Mouse (Mus musculus) heart, adult 18-20 months (tissue): ENCODE measurements at regions not wholly inside any gene's neighbourhood (a gene's known extent, or its start where the extent isn't known, plus 50 kb on each side); places are given as distances from the start of the nearest gene placed in this dataset.

Source experiments
- DNase-seq, 2 experiments: peaks; one replicate each; pipeline ENCODE4 v3.0.0; 2021 to 2022; ENCODE audit warnings: mixed read lengths in 1 of 2

DNA sequence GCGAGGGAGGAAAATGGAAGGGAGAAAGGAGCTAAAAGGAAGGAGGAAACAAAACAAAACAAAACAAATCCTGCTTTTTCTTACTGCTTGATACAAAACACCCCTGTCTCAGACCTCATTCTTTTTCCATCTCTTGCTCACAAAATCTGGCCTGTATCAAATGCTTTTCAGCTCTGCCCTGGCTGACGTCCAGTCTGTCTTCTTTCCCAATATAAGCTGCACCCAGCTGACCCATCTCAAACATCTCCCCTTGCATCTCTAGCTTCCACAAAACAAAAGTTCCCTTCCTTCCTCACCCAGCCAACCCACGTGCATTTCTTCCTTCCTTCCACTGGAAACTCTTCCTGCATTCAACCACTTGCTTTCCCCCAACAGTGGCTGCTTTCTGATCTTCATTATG is 183.1 kb upstream of the Usp25 start:
- DNase-seq: peak; percentile 1 to 12

DNA sequence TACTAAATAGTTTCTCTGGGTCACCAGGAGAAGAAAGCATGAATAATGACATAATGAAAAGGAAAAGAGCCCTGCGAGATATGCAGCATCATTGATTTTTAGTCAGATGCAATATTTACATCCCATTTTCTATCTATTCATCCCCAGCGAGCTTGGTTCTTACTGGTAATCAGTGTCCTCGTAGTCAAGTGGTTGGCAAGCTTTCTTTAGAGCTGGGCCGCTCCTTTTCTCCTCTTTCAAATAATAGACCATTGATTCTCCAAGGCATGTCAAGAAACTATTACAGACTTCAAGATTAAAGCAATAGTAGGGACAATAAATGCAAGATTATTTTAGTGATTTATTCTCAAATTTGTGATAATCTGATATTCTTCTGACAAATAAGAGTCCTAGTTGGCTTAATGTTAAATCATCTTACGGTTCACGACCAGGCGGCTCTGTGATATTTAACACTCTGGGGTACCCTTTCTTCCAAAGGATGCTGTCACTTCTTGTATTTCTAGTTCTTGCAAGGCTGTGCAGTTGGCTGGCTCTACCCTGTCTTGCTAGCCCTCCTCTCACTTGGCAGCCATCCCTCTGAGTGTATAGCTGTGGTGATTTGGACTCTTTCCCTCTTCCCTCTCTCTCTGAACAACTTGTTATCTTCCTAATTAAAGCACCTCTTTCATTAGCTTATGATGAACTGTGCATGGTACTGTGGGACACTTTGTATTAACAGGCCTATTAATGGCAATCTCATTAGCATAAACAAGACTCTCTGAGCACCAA is 185.6 kb upstream of the Usp25 start:
- no peak for DNase-seq

DNA sequence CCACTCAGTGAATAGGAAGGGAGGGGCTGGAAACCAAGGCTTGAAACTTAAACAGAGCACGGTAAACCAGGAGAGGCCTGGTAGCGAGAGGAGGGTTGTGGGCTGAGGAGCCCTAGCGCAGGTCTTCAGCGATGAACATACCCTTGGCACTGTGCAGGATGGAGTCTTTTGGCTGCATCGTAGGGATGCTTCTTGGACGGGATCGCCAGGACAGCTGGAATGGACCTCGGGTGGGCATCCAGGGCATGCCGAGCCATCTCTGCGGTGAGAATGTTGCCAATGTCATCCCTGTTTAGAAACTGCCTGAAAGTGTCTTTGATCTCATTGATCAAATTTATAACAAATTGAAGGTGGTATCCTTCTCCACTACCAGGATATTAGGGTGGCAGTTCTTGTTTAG is 192.2 kb upstream of the Usp25 start:
- DNase-seq: no peak

DNA sequence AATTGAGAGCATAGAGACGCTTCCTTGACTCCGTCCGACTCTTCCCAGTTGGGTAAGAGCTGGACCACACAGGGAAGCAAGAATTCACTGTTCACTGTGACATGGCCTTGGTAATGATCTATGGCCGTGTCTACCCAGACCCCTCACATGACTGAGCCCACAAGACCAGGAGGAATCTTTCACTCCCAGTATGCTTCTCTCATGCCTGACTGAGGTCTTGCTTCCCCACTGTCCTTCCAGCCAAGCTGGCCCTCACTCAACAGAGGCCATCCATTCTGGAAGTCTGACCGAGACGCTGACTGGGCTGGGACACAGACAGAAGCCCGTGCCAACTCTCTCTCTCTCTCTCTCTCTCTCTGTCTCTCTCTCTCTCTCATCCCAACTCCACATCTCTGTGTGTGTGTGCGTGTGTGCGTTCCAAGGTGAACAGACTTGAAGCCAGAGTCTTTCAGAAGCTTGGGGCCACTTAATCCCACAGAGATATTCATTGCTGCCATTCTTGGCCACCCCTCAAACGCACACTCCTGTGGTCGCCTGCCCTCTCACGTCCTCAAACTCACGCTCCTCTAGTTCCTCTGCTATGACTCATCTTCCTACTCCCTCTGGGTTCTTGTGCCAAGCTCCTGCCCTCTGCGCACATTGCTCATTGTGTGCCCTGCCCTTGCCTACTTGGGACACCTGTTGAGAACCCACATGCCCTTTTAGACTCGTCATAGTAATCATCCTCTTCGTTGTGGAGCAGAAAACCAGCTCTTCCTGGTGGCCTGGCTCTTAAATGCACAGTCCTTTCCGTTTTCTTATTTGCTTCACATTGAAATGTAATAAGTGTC is 197.2 kb upstream of the Usp25 start:
- peak in 1 of 2 experiments; percentile 6 for DNase-seq

DNA sequence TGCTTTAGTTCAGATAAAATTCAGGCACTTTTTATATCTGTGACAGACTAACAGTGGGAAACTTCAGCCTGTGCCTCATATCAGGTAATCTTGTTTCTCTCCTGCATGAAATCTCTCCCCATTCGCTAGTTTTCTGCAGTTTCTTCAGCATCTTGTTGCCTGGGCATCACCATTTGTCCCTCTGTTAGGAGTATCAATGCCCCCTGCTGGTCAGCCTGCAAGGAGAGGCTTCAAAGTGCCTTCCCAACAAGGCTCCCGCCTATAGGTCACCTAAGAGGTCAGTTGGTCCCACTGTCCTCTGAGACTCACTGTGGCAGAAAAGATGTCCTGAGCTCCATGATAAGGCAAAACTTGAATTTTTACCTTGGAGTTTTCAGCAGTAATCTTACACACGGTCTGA is 209.8 kb upstream of the Usp25 start:
- DNase-seq: peak; percentile 56 to 71

DNA sequence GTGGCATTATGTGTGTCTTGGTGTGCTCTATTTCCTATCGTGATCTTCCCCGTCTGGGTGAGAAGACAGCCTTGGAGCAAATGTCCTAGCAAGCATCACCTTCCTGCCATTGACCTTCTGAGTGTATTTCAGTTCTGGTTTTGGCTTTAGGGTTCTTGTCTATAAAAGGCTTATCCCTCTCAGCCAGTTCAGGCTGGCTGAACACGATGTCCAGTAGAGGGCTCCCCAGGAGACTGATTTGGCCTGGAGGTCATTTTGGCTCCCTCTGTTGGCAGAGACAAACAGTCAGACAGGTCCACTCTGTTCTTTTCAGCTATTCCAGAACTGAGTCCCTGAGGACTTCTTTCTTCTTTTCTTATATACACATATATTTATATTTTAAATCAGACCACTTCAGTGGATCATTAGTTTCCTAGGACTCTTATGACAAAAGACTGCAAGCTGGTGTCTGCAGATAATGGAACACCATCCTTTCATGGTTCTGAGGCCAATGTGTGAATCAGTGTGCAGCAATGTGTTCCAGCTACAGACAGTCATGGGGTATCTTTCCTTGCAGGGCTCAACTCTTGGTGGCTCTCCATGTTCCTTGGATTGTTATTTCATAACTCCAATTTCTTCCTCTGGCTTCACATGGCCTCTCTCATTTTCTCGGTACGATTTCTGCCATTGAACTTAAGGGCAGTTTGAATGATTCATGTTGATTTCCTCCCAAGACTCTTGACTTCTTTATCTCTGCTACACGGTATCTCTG is 226.9 kb upstream of the Usp25 start:
- peak; percentile 88 to 90 for DNase-seq

DNA sequence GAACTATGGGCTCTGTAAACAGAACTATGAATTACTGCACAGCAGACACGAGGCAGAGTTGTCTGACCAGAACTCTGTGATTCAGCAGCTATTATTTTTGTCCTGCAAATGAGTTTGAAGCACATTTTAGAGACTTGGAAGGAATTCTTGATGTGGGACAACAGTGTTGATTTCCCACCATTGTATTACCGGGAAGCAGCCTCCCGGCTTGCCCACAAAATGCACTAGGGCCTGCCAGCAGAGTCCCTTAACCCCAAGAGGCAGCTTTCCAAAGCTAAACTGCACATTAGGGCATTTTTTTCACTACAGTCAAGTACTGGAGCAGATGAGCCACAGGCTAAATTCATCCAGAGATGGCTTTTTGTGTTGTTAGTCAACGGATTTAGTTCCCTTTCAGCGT is 230.8 kb upstream of the Usp25 start:
- peak; percentile 50 to 69 for DNase-seq

DNA sequence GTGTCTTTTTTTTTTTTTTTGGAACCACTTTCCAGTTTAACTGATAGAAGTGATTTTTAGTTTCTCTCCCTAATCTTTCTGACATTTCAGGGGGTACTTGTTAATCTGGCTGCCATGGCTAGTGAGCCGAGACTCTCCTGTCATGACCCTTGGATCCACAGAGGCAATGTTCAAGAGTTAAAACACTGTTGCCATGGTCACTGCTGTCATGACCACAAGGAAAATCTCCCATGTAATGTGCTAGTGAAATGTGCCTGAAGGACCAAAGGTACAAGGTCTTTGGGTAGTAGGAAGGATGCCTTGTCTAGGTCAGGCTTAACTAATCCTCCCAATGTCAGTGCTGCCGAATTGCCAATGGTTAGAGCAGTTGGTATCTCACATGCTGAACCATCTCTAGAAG is 237.7 kb upstream of the Usp25 start:
- no peak for DNase-seq

DNA sequence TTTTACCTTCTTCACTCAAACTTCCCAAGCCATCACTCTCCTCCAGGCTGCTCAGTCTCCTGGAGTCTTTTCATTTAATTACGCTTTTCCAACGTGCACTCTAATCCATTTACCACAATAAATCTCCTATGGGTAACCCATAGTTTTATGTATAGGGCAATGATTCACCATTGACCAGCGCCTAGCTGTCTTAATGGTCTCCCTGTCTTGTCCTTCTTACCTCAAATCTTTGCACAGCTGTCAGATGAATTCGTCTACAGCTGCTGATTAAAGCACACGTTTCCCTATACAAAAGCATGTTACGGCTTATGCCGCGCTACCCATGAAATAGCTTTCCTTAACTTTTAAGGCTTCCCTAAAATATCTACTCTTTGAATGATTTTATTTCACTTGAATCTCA is 239.5 kb upstream of the Usp25 start:
- DNase-seq: no peak

DNA sequence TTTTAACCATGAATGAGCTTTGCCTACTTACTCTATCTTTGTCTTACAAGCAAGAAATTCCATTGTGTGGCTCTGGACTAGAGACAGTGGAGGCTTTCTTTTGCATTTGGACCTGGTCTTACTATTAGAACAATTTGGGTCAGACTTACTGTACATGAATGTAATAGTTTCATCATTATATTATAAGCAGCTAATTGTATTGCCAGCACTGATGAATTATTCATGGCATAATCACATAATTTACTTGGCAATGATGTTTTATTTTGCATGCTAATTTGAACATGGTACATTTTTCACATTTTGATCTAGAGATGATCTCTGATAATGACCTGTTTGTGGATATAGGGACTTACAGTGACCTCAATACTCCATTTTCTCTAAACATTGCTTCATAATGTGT is 240.0 kb upstream of the Usp25 start:
- no peak for DNase-seq

DNA sequence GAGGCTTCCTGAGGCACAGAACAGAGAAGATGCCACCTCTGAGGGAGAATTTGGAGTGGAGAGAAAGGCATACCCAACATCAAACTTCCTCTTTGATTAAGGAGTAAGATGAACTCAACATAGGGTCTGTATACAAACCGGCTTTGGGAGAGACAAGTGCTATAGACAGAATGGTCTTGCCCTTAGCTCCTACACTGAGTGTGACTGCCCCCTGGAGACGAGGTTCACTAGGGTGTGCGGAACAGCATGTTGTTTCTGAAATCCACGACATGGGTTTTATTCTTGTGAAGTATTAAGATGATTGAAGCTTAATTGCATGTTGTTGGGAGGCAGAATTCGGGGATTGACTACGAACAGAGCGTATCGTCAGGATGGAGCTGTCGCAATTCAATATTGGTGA is 244.9 kb upstream of the Usp25 start:
- DNase-seq: peak; percentile 39 to 72

DNA sequence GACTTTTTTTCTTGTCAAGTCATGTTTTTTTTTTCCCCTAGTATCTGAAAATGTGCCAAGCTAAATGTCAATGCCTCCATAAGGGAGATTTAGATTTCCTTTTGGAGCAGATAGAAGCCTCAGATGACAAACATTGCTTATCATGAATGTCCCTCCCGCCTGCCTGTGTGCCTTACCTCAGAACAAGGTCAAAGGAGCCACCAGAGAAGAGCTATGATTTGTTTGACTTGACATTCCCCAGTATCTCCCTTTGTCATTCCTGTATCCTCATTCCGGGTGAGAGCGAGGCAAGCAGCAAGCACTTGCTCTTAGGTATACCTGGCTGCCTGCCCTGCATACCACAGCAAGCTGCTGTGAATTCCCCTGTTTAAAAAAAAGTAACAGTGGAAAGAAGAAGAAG is 246.9 kb upstream of the Usp25 start:
- DNase-seq: no peak

DNA sequence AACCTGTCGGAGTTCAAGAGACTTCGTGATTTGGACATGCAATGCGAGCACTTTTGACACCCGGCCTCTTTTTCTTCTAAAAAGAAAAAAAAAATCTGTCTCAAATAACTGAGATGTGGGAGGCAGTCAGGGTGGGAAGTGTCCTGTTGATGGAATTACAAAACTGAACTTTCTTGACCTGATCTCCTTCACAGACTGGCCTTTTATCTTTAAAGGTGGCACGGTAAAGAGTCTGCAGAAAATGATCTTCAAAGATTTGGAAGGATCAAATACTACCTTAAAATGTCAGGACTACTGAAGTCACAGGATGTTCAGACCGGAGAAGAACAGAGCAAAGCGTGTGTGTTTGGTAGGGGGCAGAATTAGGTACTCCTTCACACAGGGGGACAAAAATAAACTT is 248.0 kb upstream of the Usp25 start:
- DNase-seq: no peak

DNA sequence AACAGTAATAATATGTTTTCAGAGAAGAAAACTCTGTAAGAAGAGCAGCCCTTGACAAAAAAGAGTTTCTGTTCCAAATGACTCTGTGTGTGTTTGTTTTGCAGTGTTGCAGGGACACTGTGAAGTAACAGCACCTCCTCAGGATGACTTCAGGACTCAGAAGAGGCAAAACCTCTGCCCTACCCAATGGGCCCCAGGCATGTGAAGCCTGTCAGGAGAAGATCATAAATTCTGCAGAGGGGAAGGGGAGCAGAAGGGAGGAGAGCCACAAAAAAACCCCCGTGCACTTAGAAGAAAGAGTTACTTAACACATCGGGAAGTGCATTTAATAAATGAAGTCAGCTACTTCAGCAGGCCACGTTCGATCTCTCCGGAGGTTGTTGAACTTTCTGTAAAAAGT is 248.5 kb upstream of the Usp25 start:
- no peak for DNase-seq

DNA sequence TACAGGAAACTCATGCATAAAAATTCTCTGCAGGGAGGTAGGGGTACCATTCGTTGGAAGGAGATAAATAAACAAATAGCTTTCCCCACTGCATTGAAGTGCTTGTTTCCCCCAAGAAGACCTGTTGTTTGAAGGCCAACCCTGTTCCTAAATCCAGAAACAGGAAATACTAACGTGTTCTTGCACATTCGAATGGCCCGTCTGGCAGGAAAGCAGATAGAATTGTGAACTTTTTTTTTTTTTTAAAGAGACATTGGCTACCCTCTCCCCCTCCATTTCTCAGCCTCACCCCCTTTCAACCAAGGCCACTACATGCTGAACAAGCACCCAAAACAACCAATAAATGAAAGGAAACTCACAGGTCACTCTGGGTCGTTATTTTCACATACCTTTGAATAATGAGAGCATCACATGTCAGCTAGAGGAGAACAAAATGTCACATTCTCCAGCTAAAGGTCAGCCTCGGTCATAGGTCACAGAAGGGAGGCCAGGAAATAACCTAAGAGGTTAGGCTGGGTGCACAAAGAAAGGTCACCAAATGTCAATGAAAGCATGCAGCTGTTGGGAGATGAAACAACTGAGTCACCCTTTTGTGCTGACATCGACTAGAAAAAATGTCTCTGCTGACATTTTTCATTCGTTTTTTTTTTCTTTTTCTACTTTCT is 250.8 kb upstream of the Usp25 start:
- DNase-seq: peak; percentile 66

DNA sequence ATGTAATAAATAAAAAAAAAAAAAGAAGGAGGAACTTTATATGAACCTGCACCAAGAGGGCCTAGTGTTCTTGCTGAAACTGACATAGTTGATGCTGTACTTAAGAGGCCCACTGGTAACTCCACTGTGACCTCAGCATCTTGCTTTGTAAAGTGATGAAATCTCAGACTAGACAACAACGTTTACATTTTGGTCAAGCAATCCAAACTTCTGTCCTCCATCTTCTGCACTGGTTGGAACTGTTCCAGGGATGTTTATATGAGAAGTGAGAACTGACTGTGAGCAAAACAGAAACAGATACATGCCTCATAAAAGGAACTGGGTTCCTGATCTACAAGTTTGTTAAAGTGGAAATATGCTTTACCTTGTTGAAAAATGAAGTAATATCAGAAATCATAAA is 251.7 kb upstream of the Usp25 start:
- no peak for DNase-seq

DNA sequence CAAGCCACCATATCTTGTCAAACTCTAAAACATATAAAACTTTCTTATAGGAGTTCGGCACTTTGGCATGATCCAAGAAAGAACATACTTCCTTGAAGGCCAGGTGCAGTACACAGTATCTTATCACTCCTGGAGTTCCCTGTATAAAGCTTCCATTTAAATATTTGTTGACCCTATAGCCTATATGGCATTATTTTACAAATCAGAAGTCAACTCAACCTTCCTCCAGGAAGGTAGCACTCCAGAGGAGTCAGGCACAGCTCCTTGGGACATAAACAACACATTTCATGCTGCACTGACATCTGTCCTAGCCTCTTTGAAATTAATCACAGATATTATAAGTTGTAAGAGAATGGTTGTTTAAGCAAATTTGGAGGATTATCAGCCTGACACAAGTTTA is 252.5 kb upstream of the Usp25 start:
- no peak for DNase-seq

DNA sequence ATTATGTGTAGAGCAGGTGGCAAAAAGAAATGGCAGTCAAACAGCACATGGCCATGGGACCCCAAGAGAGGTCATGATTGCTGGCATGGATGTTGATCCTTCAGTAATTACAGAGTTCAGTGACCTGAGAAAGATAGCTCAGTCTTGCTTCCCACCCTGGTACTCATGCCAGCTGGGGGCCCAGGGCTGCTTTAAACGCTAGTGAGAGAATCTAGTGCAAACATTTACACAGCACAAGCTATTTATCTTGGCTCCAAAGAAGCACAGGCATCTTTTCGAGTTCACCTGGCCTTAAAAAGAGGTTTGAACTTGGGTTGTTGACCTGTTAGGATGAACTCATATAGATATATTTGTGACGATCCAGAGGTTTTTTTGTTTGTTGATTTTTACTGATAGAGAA is 258.6 kb upstream of the Usp25 start:
- no peak for DNase-seq

DNA sequence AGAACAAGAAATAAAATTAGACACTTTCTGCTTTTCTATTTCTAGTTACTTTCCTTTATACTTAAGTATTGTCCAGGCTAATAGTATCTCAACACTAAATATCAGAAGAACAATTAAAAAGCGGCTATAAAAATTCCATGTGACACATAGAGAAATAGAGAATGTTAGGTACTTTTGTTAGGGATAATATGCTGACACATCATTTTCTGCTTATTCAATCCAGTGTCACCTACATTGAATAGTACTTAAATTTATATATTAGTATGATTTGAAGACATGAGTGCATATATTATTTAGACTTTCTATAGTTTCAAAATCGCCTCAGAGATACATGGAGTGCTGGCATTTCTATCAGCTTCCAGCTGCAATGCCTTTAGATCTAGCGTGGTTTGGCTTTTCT is 267.1 kb upstream of the Usp25 start:
- no peak for DNase-seq

DNA sequence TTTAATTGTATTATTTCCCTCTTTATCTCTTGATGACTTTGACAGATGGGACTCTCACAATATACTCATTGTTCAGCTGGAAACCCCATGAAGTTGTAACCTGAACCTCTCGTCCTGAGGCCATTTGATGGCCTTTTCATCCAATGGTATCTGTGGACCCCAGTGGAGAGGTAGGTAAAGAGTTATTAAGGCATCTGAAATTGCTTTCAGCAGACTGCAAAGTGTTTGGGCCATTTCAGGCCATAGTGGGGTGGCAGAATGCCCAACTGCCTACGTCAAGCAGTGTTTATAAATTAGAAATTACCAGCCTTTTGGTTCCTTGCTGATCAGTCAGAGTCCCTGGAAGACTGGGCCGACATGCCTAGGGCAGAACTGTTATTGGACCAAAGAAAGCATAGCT is 272.4 kb upstream of the Usp25 start:
- DNase-seq: no peak

DNA sequence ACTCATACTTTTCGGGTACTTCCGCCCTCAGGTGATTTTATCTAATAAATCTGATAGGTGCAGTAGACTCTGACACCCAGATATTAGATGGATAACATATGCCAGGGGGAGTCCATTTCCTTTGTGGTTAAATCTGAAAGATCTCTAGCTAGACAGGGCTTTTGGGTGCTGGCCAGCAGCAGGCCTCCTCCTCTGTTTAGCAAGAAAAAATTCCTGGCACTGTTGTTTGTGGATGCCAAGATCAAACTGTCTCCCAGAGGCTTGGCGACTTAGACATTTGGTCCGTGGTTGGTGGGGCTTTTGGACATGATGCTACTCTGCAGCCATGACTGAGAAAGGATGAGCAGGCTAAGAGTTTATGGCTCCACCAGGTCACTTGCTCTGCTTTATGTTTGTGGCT is 287.5 kb upstream of the Usp25 start:
- no peak for DNase-seq

DNA sequence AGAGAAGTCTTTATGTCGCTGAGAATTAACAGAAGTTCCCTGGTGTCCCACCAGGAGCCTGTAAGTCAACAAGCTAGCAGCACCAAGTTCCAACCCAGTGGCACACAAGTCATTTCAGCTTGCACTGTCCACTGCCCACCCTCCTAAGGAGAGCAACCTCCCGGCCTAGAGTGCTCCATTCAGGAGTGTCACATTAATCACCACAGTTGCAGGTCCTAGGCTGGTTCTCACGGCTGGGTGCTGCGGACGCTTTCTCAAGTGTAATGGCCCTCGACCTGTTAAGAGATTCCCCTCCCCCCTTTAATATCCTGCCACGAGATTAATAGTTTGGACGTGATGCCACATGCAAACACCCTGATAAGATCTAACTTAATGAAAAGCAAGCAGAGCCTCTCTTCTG is 288.2 kb upstream of the Usp25 start:
- no peak for DNase-seq

DNA sequence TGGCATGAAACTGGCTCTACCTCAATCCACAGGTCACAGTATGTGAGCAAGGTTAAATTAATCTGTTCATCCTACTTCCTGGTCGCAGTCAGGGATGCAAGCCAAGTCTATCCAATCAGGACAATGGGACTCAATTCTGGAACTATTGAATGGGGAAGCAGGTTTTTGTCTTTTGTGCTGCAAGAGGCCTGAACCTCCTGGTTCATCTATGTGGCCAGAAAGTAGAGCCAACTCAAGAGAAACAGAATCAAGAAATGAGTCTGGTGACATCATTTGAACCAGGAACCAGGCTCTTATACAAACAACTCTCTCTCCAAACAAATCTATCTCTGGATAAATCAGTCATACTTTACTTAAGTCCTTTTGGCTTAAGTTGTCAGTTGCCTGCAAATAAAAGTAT is 294.7 kb upstream of the Usp25 start:
- DNase-seq: no peak
